Mouse (Mus musculus) embryonic facial prominence, embryonic 15.5 days (tissue): ENCODE data around the gene Mrps33. TPM values are rescaled to one million over a fixed set of nuclear protein-coding genes. Genes with fewer than 3 reads are reported as not detected.

Experiments
- ATAC-seq: fragments of 200-750 bp; cut with Nextera tagmentation; 2 replicates; pipeline ENCODE4 v1.8.0; 2017; ENCODE audit warnings: low read depth, moderate TSS enrichment; ENCODE audit not compliant: insufficient number of reproducible peaks, low FRiP score, low TSS enrichment
- H3K27ac ChIP-seq: fragments of 300-500 bp; sonication (generic); replicated peaks from 2 replicates; pipeline ENCODE4 v1.5.1; 2015; ENCODE audit warnings: mild to moderate bottlenecking, inconsistent platforms
- H3K27me3 ChIP-seq: fragments of 300-500 bp; sonication (generic); 2 replicates; pipeline ENCODE4 v1.6.1; 2015; ENCODE audit warnings: inconsistent platforms
- H3K36me3 ChIP-seq: fragments of 300-500 bp; sonication (generic); 2 replicates; pipeline ENCODE4 v1.6.1; 2015; ENCODE audit warnings: mild to moderate bottlenecking, inconsistent platforms
- H3K4me1 ChIP-seq: fragments of 300-500 bp; sonication (generic); 2 replicates; pipeline ENCODE4 v1.6.1; 2015; ENCODE audit warnings: inconsistent platforms
- H3K4me2 ChIP-seq: fragments of 300-500 bp; sonication (generic); replicated peaks from 2 replicates; pipeline ENCODE4 v1.6.1; 2015; ENCODE audit warnings: mild to moderate bottlenecking, inconsistent platforms
- H3K4me3 ChIP-seq: fragments of 300-500 bp; sonication (generic); replicated peaks from 2 replicates; pipeline ENCODE4 v1.5.1; 2015; ENCODE audit warnings: mild to moderate bottlenecking, inconsistent platforms
- H3K9ac ChIP-seq: fragments of 300-500 bp; sonication (generic); 2 replicates; pipeline ENCODE4 v1.6.1; 2015; ENCODE audit warnings: inconsistent platforms
- H3K9me3 ChIP-seq: fragments of 300-500 bp; sonication (generic); replicated peaks from 2 replicates; pipeline ENCODE4 v1.6.1; 2016; ENCODE audit warnings: inconsistent platforms
- WGBS: fragments of 180-500 bp; shearing (Covaris S2); methylation state at CpG from one replicate; pipeline ENCODE4 v1.1.7; 2015; 5-methylcytosine and 5-hydroxymethylcytosine counted together
- polyA plus RNA-seq: library from polyadenylated mRNA; unstranded; fragments of >200 nt; fragmentation: Nextera tagmentation; extraction: Ambion mirVana; gene quantifications from 2 replicates; pipeline ENCODE4 v1.2.1, GENCODE M21; 2015

The Mrps33 gene
- polyA plus RNA-seq, 1 experiment from 2014 or later: 172 TPM

GRCm38 (mm10) chr6:39780857-39781666 is 29.7 kb downstream of the Mrps33 start:
- Histone ChIP-seq H3K27ac (peak overlapping the region; percentile 71), H3K4me2 (peak overlapping the region; percentile 51), H3K9ac (no peak overlapping the region), H3K36me3 (no peaks in the 10 kb centered on the region), H3K9me3 (no peaks in the 10 kb centered on the region), H3K4me1 (peaks cover 20% of the 10 kb centered on the region), H3K27me3 (no peaks in the 10 kb centered on the region), H3K4me3 (peak overlapping the region; percentile 25)
- WGBS: 6% methylated on average over 18 of the region's 18 CpGs
- peak; percentile 19; the same call in 1 of the 2 replicates for ATAC-seq

GRCm38 (mm10) chr6:39778506-39778905 is 32.3 kb downstream of the Mrps33 start:
- ATAC-seq: no peak
- WGBS: 52% methylated on average over 1 of the region's 1 CpGs
- Histone ChIP-seq H3K4me2 (no peak overlapping the region), H3K27ac (0 out of 2 replicates have a peak overlapping the region, but pooled peaks have one; percentile 12), H3K9ac (no peak overlapping the region), H3K4me3 (no peak overlapping the region), H3K27me3 (no peaks in the 10 kb centered on the region), H3K9me3 (no peaks in the 10 kb centered on the region), H3K4me1 (peaks cover 20% of the 10 kb centered on the region), H3K36me3 (no peaks in the 10 kb centered on the region)

- H3K4me3 ChIP-seq: no peak overlapping the region
- no peaks in the 10 kb centered on the region for H3K9me3 ChIP-seq
- ATAC-seq: no peak
- H3K4me2 ChIP-seq: no peak overlapping the region
- no peaks in the 10 kb centered on the region for H3K27me3 ChIP-seq
- no peaks in the 10 kb centered on the region for H3K36me3 ChIP-seq
- 82% methylated on average over 6 of the region's 6 CpGs for WGBS
- no peak overlapping the region for H3K27ac ChIP-seq
- no peak overlapping the region for H3K9ac ChIP-seq
- peaks cover 9% of the 10 kb centered on the region; the same call in 1 of the 2 replicates for H3K4me1 ChIP-seq
These were observed 34.5 kb downstream of the Mrps33 start for GRCm38 (mm10) chr6:39776275-39776674.

GRCm38 (mm10) chr6:39775029-39775428 is 35.8 kb downstream of the Mrps33 start:
- Histone ChIP-seq H3K27me3 (no peaks in the 10 kb centered on the region), H3K36me3 (no peaks in the 10 kb centered on the region), H3K9ac (no peak overlapping the region), H3K4me3 (no peak overlapping the region), H3K4me1 (no peaks in the 10 kb centered on the region), H3K9me3 (no peaks in the 10 kb centered on the region), H3K4me2 (no peak overlapping the region), H3K27ac (no peak overlapping the region; the same call in 1 of the 2 replicates)
- WGBS: 75% methylated on average over 9 of the region's 9 CpGs
- no peak for ATAC-seq

GRCm38 (mm10) chr6:39757229-39757628 is 53.6 kb downstream of the Mrps33 start:
- Histone ChIP-seq H3K27me3 (no peaks in the 10 kb centered on the region), H3K36me3 (no peaks in the 10 kb centered on the region), H3K4me1 (no peaks in the 10 kb centered on the region), H3K4me2 (no peak overlapping the region), H3K9ac (no peak overlapping the region), H3K27ac (no peak overlapping the region), H3K9me3 (no peaks in the 10 kb centered on the region), H3K4me3 (no peak overlapping the region)
- no peak for ATAC-seq
- 92% methylated on average over 2 of the region's 2 CpGs for WGBS

Other genes with a start within 250 kb of the Mrps33 start
- 36.5 and 44.9 TPM in 2 replicates for gene Adck2, start 237.1 kb downstream of the Mrps33 start, polyA plus RNA-seq
- 0.83 and 1.3 TPM in 2 replicates for gene Gm42420, start 225.2 kb downstream of the Mrps33 start, polyA plus RNA-seq
- 332 and 334 TPM in 2 replicates for gene Ndufb2, start 218.4 kb downstream of the Mrps33 start, polyA plus RNA-seq
- 17.1 and 17.8 TPM in 2 replicates for gene Braf, start 85.5 kb downstream of the Mrps33 start, polyA plus RNA-seq
- gene Tmem178b, start 62.3 kb upstream of the Mrps33 start, polyA plus RNA-seq: 0.80 and 0.89 TPM in 2 replicates